ENCODE assay signal across 18 mouse cellular contexts in genomic region chr15:97099101-97099500, GRCm38 (mm10). TPM values are rescaled to one million over a fixed set of nuclear protein-coding genes. Genes with fewer than 3 reads are reported as not detected.
"Had no signal": no experiment of that assay in that cellular context is flagged by ENCODE, and none has a peak within 500 bp of the region (broad histone marks: within the 10 kb centered on the region; RNA-seq: fewer than 3 reads in every experiment).

No protein-coding gene starts in this region.

- H3K4me3 ChIP-seq: liver, embryonic 15.5 days; megakaryocyte, embryonic 14.5 days; midbrain, embryonic 13.5 days; midbrain, embryonic 15.5 days; neural tube, embryonic 12.5 days; stomach, embryonic 15.5 days had no signal

- H3K27me3 ChIP-seq: liver, embryonic 15.5 days; megakaryocyte, embryonic 14.5 days; midbrain, embryonic 13.5 days; midbrain, embryonic 15.5 days; neural tube, embryonic 12.5 days; stomach, embryonic 15.5 days had no signal

- H3K9me3 ChIP-seq: liver, embryonic 15.5 days; midbrain, embryonic 15.5 days; stomach, embryonic 15.5 days had no signal

- H3K36me3 ChIP-seq: liver, embryonic 15.5 days; midbrain, embryonic 13.5 days; midbrain, embryonic 15.5 days; neural tube, embryonic 12.5 days; stomach, embryonic 15.5 days had no signal

- H3K9ac ChIP-seq: liver, embryonic 15.5 days; liver, postnatal 0 days; lung, embryonic 14.5 days; midbrain, embryonic 13.5 days; midbrain, embryonic 15.5 days; neural tube, embryonic 12.5 days; stomach, embryonic 15.5 days had no signal

- H3K4me2 ChIP-seq: liver, embryonic 15.5 days; lung, embryonic 14.5 days; midbrain, embryonic 11.5 days; midbrain, embryonic 13.5 days; midbrain, embryonic 15.5 days; neural tube, embryonic 12.5 days; stomach, embryonic 15.5 days had no signal

- H3K27ac ChIP-seq: liver, embryonic 15.5 days; macrophage; midbrain, embryonic 13.5 days; midbrain, embryonic 15.5 days; neural tube, embryonic 12.5 days; stomach, embryonic 15.5 days; stomach, postnatal 0 days had no signal

- DNase-seq: liver, postnatal 0 days; right cerebral cortex, postnatal 14 days; thymus, adult 2 months; thymus, postnatal 25 days; thymus, postnatal 4 days had no signal

- ATAC-seq: liver, postnatal 0 days; midbrain, embryonic 13.5 days; midbrain, embryonic 15.5 days had no signal

- H3K4me1 ChIP-seq: megakaryocyte, embryonic 14.5 days; midbrain, embryonic 13.5 days; midbrain, embryonic 15.5 days; neural tube, embryonic 12.5 days had no signal

RNA-seq across cellular contexts. Expression of gene Slc38a4, which starts 43.3 kb away (rescaled TPM):
- total RNA-seq: megakaryocyte progenitor cell, adult 5-6 weeks; monocyte, adult 5-6 weeks; neutrophil, adult 5-6 weeks had no signal
- polyA plus RNA-seq: macrophage had no signal
